In the genomic region with DNA sequence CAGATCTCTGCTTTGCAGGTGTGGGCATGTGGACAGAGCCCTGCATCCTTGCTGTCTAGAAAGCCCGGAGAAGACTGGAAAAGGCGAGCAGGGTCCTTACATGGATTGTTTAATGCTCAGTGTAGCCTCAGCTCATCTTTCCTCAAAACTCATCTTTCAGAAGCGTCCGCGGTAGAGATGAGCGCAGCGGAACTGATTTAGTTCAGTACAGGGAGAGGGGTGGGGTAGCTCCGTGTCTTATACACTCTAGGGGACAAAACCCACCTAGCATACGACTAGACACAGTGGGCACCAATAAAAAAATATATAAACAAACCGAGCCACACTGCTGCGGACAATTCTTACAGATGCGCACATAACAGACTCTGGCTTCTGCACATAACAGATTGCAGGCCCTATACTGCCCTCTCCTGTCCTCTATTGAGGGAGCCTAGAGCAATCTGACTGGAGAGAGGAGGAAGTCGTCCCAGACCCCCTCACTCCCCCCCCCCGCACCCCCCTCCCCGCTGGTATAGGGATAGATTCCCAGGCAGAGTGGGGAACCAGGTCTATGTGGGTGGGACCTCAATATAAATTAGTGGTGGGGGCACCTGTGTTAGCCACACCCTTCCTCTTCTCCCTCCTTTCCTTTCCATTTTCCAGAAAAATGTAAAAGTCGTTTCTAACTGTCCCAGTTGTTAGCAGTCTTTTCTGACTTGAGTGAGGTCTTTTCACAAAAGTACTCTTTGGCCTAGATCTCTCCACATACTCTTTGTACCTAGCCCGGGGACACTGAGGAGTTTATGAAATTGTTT, we compare ENCODE assay signal across 8 mouse cellular contexts. TPM values are rescaled to one million over a fixed set of nuclear protein-coding genes. Genes with fewer than 3 reads are reported as not detected.
DNase-seq lines count a peak whose midpoint lies in the region; ATAC-seq and TF ChIP-seq lines count a peak whose summit lies in the region.

No protein-coding gene starts in this region.

- no peak for ATAC-seq in megakaryocyte, adult 5-6 weeks (ENCODE audit: poor library complexity, severe bottlenecking)
- no peak for ATAC-seq in embryonic facial prominence, embryonic 12.5 days (ENCODE audit: insufficient number of reproducible peaks, insufficient read depth, low FRiP score, low TSS enrichment)
- no peak for ATAC-seq in hindbrain, embryonic 16.5 days
- peak; percentile 47 for ATAC-seq in lung, postnatal 0 days

- peak overlapping the region; percentile 46; the same call in 1 of the 2 replicates for H3K27ac ChIP-seq in embryonic facial prominence, embryonic 12.5 days
- H3K27ac ChIP-seq in hindbrain, embryonic 16.5 days (ENCODE audit: low read depth, low read length): peak overlapping the region; percentile 13; the same call in 1 of the 2 replicates
- H3K27ac ChIP-seq in lung, postnatal 0 days (ENCODE audit: low read length): peak overlapping the region; percentile 52

- H3K27me3 ChIP-seq in megakaryocyte, embryonic 14.5 days (replicated peaks): peaks cover 58% of the 10 kb centered on the region
- peaks cover 66% of the 10 kb centered on the region for H3K27me3 ChIP-seq in embryonic facial prominence, embryonic 12.5 days
- peaks cover 41% of the 10 kb centered on the region for H3K27me3 ChIP-seq in hindbrain, embryonic 16.5 days (replicated peaks; ENCODE audit: control insufficient read depth, insufficient read depth, low read length)
- peaks cover 43% of the 10 kb centered on the region for H3K27me3 ChIP-seq in lung, postnatal 0 days (replicated peaks; ENCODE audit: insufficient read depth, low read length)

- H3K4me2 ChIP-seq in embryonic facial prominence, embryonic 12.5 days (replicated peaks): peak overlapping the region; percentile 62
- H3K4me2 ChIP-seq in hindbrain, embryonic 16.5 days (ENCODE audit: low read length): peak overlapping the region; percentile 62
- H3K4me2 ChIP-seq in lung, postnatal 0 days (replicated peaks; ENCODE audit: low read depth, low read length): peak overlapping the region; percentile 60

- no peak overlapping the region for H3K9ac ChIP-seq in embryonic facial prominence, embryonic 12.5 days
- no peak overlapping the region; the same call in 1 of the 2 replicates for H3K9ac ChIP-seq in hindbrain, embryonic 16.5 days (ENCODE audit: low read depth, low read length)
- no peak overlapping the region for H3K9ac ChIP-seq in lung, postnatal 0 days (replicated peaks; ENCODE audit: low read depth)

- 9% methylated on average over 15 of the region's 17 CpGs for WGBS in embryonic facial prominence, embryonic 12.5 days
- WGBS in hindbrain, embryonic 16.5 days: 6% methylated on average over 17 of the region's 17 CpGs
- 11% methylated on average over 17 of the region's 17 CpGs for WGBS in lung, postnatal 0 days

- TF ChIP-seq CTCF in lung, postnatal 0 days (IDR thresholded peaks at IDR 0.05): peak; percentile 67

- H3K4me3 ChIP-seq in megakaryocyte, embryonic 14.5 days (replicated peaks): peak overlapping the region; percentile 92
- peak overlapping the region; percentile 28 for H3K4me3 ChIP-seq in embryonic facial prominence, embryonic 12.5 days
- H3K4me3 ChIP-seq in hindbrain, embryonic 16.5 days (ENCODE audit: low read length): peak overlapping the region; percentile 29; the same call in 1 of the 2 replicates
- peak overlapping the region; percentile 12 for H3K4me3 ChIP-seq in lung, postnatal 0 days (ENCODE audit: low read depth, low read length)

- peaks cover 80% of the 10 kb centered on the region for H3K4me1 ChIP-seq in megakaryocyte, embryonic 14.5 days
- peaks cover 58% of the 10 kb centered on the region for H3K4me1 ChIP-seq in embryonic facial prominence, embryonic 12.5 days
- peaks cover 35% of the 10 kb centered on the region for H3K4me1 ChIP-seq in hindbrain, embryonic 16.5 days (ENCODE audit: control insufficient read depth, insufficient read depth, low read depth, low read length)
- H3K4me1 ChIP-seq in lung, postnatal 0 days (ENCODE audit: insufficient read depth, low read depth, low read length): peaks cover 23% of the 10 kb centered on the region

- H3K9me3 ChIP-seq in megakaryocyte, embryonic 14.5 days: no peaks in the 10 kb centered on the region
- no peaks in the 10 kb centered on the region for H3K9me3 ChIP-seq in embryonic facial prominence, embryonic 12.5 days
- H3K9me3 ChIP-seq in hindbrain, embryonic 16.5 days (ENCODE audit: control insufficient read depth, low read length): no peaks in the 10 kb centered on the region
- no peaks in the 10 kb centered on the region for H3K9me3 ChIP-seq in lung, postnatal 0 days (ENCODE audit: low read length)

- no peaks in the 10 kb centered on the region for H3K36me3 ChIP-seq in megakaryocyte, embryonic 14.5 days (replicated peaks; ENCODE audit: low read length)
- no peaks in the 10 kb centered on the region for H3K36me3 ChIP-seq in embryonic facial prominence, embryonic 12.5 days
- no peaks in the 10 kb centered on the region for H3K36me3 ChIP-seq in hindbrain, embryonic 16.5 days (ENCODE audit: control insufficient read depth, insufficient read depth, low read length)
- H3K36me3 ChIP-seq in lung, postnatal 0 days (ENCODE audit: insufficient read depth, low read length): no peaks in the 10 kb centered on the region

- TF ChIP-seq EP300 in lung, postnatal 0 days (IDR thresholded peaks at IDR 0.05): no peak

- peak; percentile 80 for DNase-seq in lung, postnatal 0 days (ENCODE audit: low spot score)
- DNase-seq in testis, postnatal 10 days (ENCODE audit: low spot score): peak; percentile 40
- no peak for DNase-seq in left cerebral cortex, adult 18-20 months (ENCODE audit: low spot score in 2 of 2)
- no peak for DNase-seq in layer of hippocampus, postnatal 36 days

RNA-seq across cellular contexts. Expression of a gene that starts 4.1 kb away (rescaled TPM):
- polyA plus RNA-seq in megakaryocyte, embryonic 14.5 days (2012; ENCODE audit: insufficient read depth, low replicate concordance): 0.54 TPM in 1 of 2 replicates, not detected in the other
- 0.23 TPM in 1 of 2 replicates, not detected in the other for total RNA-seq in megakaryocyte, adult 5-6 weeks (2015)
- 0.41 TPM in 1 of 2 replicates, not detected in the other for total RNA-seq in megakaryocyte, adult 5-6 weeks (2017)
- 7.0 and 8.4 TPM in 2 replicates for polyA plus RNA-seq in embryonic facial prominence, embryonic 12.5 days (2016; fragmentation: Nextera tagmentation; extraction: Ambion mirVana)
- polyA plus RNA-seq in hindbrain, embryonic 16.5 days (2015; fragmentation: Nextera tagmentation; extraction: Ambion mirVana): 4.0 and 5.5 TPM in 2 replicates
- 11.2 and 12.8 TPM in 2 replicates for polyA plus RNA-seq in lung, postnatal 0 days (2015; fragmentation: Nextera tagmentation; extraction: Ambion mirVana)
- 1 to 10 TPM; 6.7 to 7.3 TPM for total RNA-seq in left cerebral cortex, adult 18-20 months (2021)
- total RNA-seq in layer of hippocampus, postnatal 36 days (2021): 1 to 10 TPM; 1.2 to 1.6 TPM

RNA-seq across cellular contexts. Expression of a gene that starts 31.9 kb away (rescaled TPM):
- 4.4 TPM in 2 replicates for polyA plus RNA-seq in megakaryocyte, embryonic 14.5 days (2012; ENCODE audit: insufficient read depth, low replicate concordance)
- total RNA-seq in megakaryocyte, adult 5-6 weeks (2015): 36.9 and 40.7 TPM in 2 replicates
- total RNA-seq in megakaryocyte, adult 5-6 weeks (2017): 9.4 and 10.0 TPM in 2 replicates
- polyA plus RNA-seq in embryonic facial prominence, embryonic 12.5 days (2016; fragmentation: Nextera tagmentation; extraction: Ambion mirVana): 24.3 and 25.1 TPM in 2 replicates
- 76.8 and 85.4 TPM in 2 replicates for polyA plus RNA-seq in hindbrain, embryonic 16.5 days (2015; fragmentation: Nextera tagmentation; extraction: Ambion mirVana)
- 45.6 and 53.0 TPM in 2 replicates for polyA plus RNA-seq in lung, postnatal 0 days (2015; fragmentation: Nextera tagmentation; extraction: Ambion mirVana)
- total RNA-seq in left cerebral cortex, adult 18-20 months (2021): 100 to 1,000 TPM; 118 to 125 TPM
- total RNA-seq in layer of hippocampus, postnatal 36 days (2021): 10 to 100 TPM; 82.4 to 91.5 TPM

RNA-seq across cellular contexts. Expression of a gene that starts 33.7 kb away (rescaled TPM):
- polyA plus RNA-seq in megakaryocyte, embryonic 14.5 days (2012; ENCODE audit: insufficient read depth, low replicate concordance): 0.02 TPM in 1 of 2 replicates, not detected in the other
- not detected in 2 replicates for total RNA-seq in megakaryocyte, adult 5-6 weeks (2015)
- not detected in 2 replicates for total RNA-seq in megakaryocyte, adult 5-6 weeks (2017)
- polyA plus RNA-seq in embryonic facial prominence, embryonic 12.5 days (2016; fragmentation: Nextera tagmentation; extraction: Ambion mirVana): 0.29 and 0.52 TPM in 2 replicates
- 3.0 and 3.2 TPM in 2 replicates for polyA plus RNA-seq in hindbrain, embryonic 16.5 days (2015; fragmentation: Nextera tagmentation; extraction: Ambion mirVana)
- polyA plus RNA-seq in lung, postnatal 0 days (2015; fragmentation: Nextera tagmentation; extraction: Ambion mirVana): 0.12 and 0.13 TPM in 2 replicates
- 1 to 10 TPM; 4.3 to 5.6 TPM for total RNA-seq in left cerebral cortex, adult 18-20 months (2021)
- 1 to 10 TPM; 2.2 to 3.4 TPM for total RNA-seq in layer of hippocampus, postnatal 36 days (2021)

Comparison
In these comparisons a context has a peak if more than half of its experiments do, and no peak if none do; other contexts are left out.
1. H3K4me3 ChIP-seq: peak in every context shown above with its lines; median percentile 92 in megakaryocyte, embryonic 14.5 days; 29 in hindbrain, embryonic 16.5 days; 28 in embryonic facial prominence, embryonic 12.5 days; 12 in lung, postnatal 0 days.
2. DNase-seq: peak in lung, postnatal 0 days (single experiment) and testis, postnatal 10 days (single experiment); none in left cerebral cortex, adult 18-20 months (0 of 2) and layer of hippocampus, postnatal 36 days (0 of 2).
3. Peak in every context shown above with its lines, with median percentiles within 50 percentile points of each other: H3K27ac ChIP-seq and H3K4me2 ChIP-seq.